8 mouse cellular contexts compared by ENCODE assay signal in the genomic region with DNA sequence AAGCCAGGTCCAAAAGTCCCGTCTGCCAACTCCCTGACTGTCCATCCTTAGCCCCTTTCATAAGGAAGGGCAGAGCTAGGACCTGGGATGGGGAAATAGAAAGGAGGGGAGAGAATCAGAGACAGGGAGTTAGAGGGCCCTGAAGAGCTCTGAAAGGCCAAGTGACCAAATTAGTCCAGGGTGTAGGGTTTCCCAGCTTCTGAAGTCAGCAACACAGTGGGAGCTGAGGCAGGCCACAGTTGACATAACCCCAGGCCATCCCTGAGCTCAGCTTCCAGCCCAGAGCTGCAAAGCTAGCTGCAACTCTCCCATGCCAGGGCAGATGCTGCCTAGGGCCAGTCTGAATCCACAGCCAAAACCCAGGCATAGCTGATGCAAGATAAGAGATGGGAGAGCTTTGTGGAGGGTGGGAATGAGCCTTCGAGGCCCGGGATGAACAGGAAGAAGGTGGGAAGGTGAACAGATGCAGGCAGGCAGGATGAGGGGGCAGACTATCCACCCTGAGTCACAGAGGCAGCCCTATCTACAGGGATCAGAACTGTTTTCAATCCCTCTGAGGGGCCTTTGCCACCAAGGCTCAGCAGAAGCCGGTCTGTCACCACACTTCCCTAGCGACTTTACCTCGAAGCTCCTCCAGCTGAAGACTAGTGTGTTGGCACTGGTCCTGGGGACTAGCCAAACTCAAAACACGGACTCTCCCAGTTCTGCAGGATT. TPM values are rescaled to one million over a fixed set of nuclear protein-coding genes. Genes with fewer than 3 reads are reported as not detected.
DNase-seq lines count a peak whose midpoint lies in the region; ATAC-seq and TF ChIP-seq lines count a peak whose summit lies in the region.

No protein-coding gene starts in this region.

- H3K27ac ChIP-seq in gastrocnemius, adult 2 months, result peak overlapping the region; percentile 96
- no peak overlapping the region for H3K27ac ChIP-seq in testis, adult 2 months (ENCODE audit: control insufficient read depth, insufficient read depth, low read depth, low read length)
- no peak overlapping the region for H3K27ac ChIP-seq in liver, embryonic 14.5 days
- peak overlapping the region; percentile 56 for H3K27ac ChIP-seq in stomach, postnatal 0 days (replicated peaks)

- DNase-seq in gastrocnemius, adult 2 months, result peak; percentile 82
- DNase-seq in gastrocnemius, postnatal 36 days, result no peak
- DNase-seq in testis, postnatal 10 days (ENCODE audit: low spot score), result no peak
- no peak for DNase-seq in liver, embryonic 14.5 days (ENCODE audit: low read depth in 3 of 3, low spot score in 3 of 3)
- DNase-seq in stomach, postnatal 0 days (ENCODE audit: low spot score), result no peak
- no peak for DNase-seq in left cerebral cortex, adult 18-20 months (ENCODE audit: low spot score in 2 of 2)
- DNase-seq in cerebellum, adult 18-20 months, result no peak

- TF ChIP-seq EP300 in liver, embryonic 14.5 days (IDR thresholded peaks at IDR 0.05; ENCODE audit: low read depth), result no peak
- no peak for TF ChIP-seq EP300 in stomach, postnatal 0 days (optimal IDR thresholded peaks at IDR 0.05)

- ATAC-seq in liver, embryonic 14.5 days (ENCODE audit: insufficient read depth), result no peak
- no peak for ATAC-seq in stomach, postnatal 0 days (ENCODE audit: low FRiP score, low TSS enrichment)

- H3K4me2 ChIP-seq in liver, embryonic 14.5 days (ENCODE audit: low read depth), result peak overlapping the region; percentile 40
- H3K4me2 ChIP-seq in stomach, postnatal 0 days (replicated peaks; ENCODE audit: low read depth), result peak overlapping the region; percentile 83

- H3K4me1 ChIP-seq in testis, adult 2 months (ENCODE audit: control insufficient read depth, insufficient read depth, low read length), result peaks cover 7% of the 10 kb centered on the region
- peaks cover 0 to 2% of the 10 kb centered on the region in 2 experiments; a peak in 1 of 4 replicates for H3K4me1 ChIP-seq in liver, embryonic 14.5 days (replicated peaks; ENCODE audit: control insufficient read depth in 2 of 2, insufficient read depth in 2 of 2, low read length in 1 of 2)
- peaks cover 21% of the 10 kb centered on the region for H3K4me1 ChIP-seq in stomach, postnatal 0 days (replicated peaks; ENCODE audit: control insufficient read depth, insufficient read depth)

- WGBS in liver, embryonic 14.5 days (ENCODE audit: insufficient replicate concordance), result 20% methylated on average over 7 of the region's 7 CpGs
- 18% methylated on average over 7 of the region's 7 CpGs for WGBS in stomach, postnatal 0 days

- no peak for TF ChIP-seq CTCF in gastrocnemius, adult 2 months (IDR thresholded peaks at IDR 0.05)
- TF ChIP-seq CTCF in testis, adult 2 months (IDR thresholded peaks at IDR 0.05; ENCODE audit: control insufficient read depth, insufficient read depth, insufficient replicate concordance, low read depth, low read length), result no peak
- no peak for TF ChIP-seq CTCF in liver, embryonic 14.5 days (IDR thresholded peaks at IDR 0.05; ENCODE audit: low read depth)
- TF ChIP-seq CTCF in stomach, postnatal 0 days (IDR thresholded peaks at IDR 0.05; ENCODE audit: low read depth), result no peak

- H3K27me3 ChIP-seq in testis, adult 2 months (ENCODE audit: control insufficient read depth, insufficient read depth, low read length), result no peaks in the 10 kb centered on the region
- H3K27me3 ChIP-seq in liver, embryonic 14.5 days (ENCODE audit: control insufficient read depth, insufficient read depth, low read length), result peaks cover 31% of the 10 kb centered on the region
- no peaks in the 10 kb centered on the region for H3K27me3 ChIP-seq in stomach, postnatal 0 days (ENCODE audit: control insufficient read depth, insufficient read depth, low read length)

- TF ChIP-seq POLR2A in testis, adult 2 months (IDR thresholded peaks at IDR 0.05; ENCODE audit: control insufficient read depth, low read depth, low read length), result no peak

- H3K36me3 ChIP-seq in testis, adult 2 months (ENCODE audit: control insufficient read depth, insufficient read depth, low read length), result no peaks in the 10 kb centered on the region
- H3K36me3 ChIP-seq in liver, embryonic 14.5 days (replicated peaks; ENCODE audit: control insufficient read depth, insufficient read depth, low read depth), result no peaks in the 10 kb centered on the region
- no peaks in the 10 kb centered on the region; the same call in 1 of the 2 replicates for H3K36me3 ChIP-seq in stomach, postnatal 0 days (ENCODE audit: control insufficient read depth, insufficient read depth, low read length)

- intact Hi-C loops in gastrocnemius, adult 2 months (cut with DNase I), result no loop called here
- intact Hi-C loops in gastrocnemius, postnatal 36 days (cut with DNase I), result no loop called here

- no peak overlapping the region for H3K9ac ChIP-seq in liver, embryonic 14.5 days (replicated peaks)
- H3K9ac ChIP-seq in stomach, postnatal 0 days (ENCODE audit: low read length), result peak overlapping the region; percentile 59

- no peaks in the 10 kb centered on the region for H3K9me3 ChIP-seq in liver, embryonic 14.5 days (ENCODE audit: control insufficient read depth, low read length)
- H3K9me3 ChIP-seq in stomach, postnatal 0 days (ENCODE audit: control insufficient read depth, low read length), result no peaks in the 10 kb centered on the region

- H3K4me3 ChIP-seq in gastrocnemius, adult 2 months, result peak overlapping the region; percentile 73
- peak overlapping the region; percentile 9; the same call in 1 of the 2 replicates for H3K4me3 ChIP-seq in testis, adult 2 months (ENCODE audit: control insufficient read depth, low read depth, low read length)
- H3K4me3 ChIP-seq in liver, embryonic 14.5 days (ENCODE audit: insufficient read depth in 1 of 2, low read depth in 2 of 2, low read length in 2 of 2), result peak overlapping the region in 1 of 2 experiments; percentile 25; a peak in 1 of 4 replicates
- peak overlapping the region; percentile 70 for H3K4me3 ChIP-seq in stomach, postnatal 0 days (ENCODE audit: low read depth, low read length)

RNA-seq across cellular contexts. Expression of a gene that starts 4.5 kb away (rescaled TPM):
- 10 to 100 TPM; 20.9 to 33.3 TPM for total RNA-seq in gastrocnemius, adult 2 months (2021)
- total RNA-seq in gastrocnemius, postnatal 36 days (2021), result 10 to 100 TPM; 19.3 to 19.6 TPM
- polyA plus RNA-seq in testis, adult 2 months (2012; rRNA removed), result 2.8 and 3.0 TPM in 2 replicates
- polyA plus RNA-seq in liver, embryonic 14.5 days (2012; rRNA removed), result 1.7 and 2.0 TPM in 2 replicates
- polyA plus RNA-seq in liver, embryonic 14.5 days (2014; fragmentation: Nextera tagmentation; extraction: Ambion mirVana), result 0.70 and 0.72 TPM in 2 replicates
- 2.2 and 2.7 TPM in 2 replicates for polyA plus RNA-seq in stomach, postnatal 0 days (2015; fragmentation: Nextera tagmentation; extraction: Ambion mirVana)
- total RNA-seq in left cerebral cortex, adult 18-20 months (2021), result 100 to 1,000 TPM; 136 to 141 TPM

RNA-seq across cellular contexts. Expression of a gene that starts 47.0 kb away (rescaled TPM):
- 1 to 10 TPM in 1 of 2 experiments, under 1 TPM in 1; 0.82 to 1.4 TPM for total RNA-seq in gastrocnemius, adult 2 months (2021)
- total RNA-seq in gastrocnemius, postnatal 36 days (2021), result 1 to 10 TPM; 1.1 TPM
- 2.1 and 2.9 TPM in 2 replicates for polyA plus RNA-seq in testis, adult 2 months (2012; rRNA removed)
- polyA plus RNA-seq in liver, embryonic 14.5 days (2012; rRNA removed), result 2.0 and 2.9 TPM in 2 replicates
- 2.9 TPM in 2 replicates for polyA plus RNA-seq in liver, embryonic 14.5 days (2014; fragmentation: Nextera tagmentation; extraction: Ambion mirVana)
- 6.1 and 6.4 TPM in 2 replicates for polyA plus RNA-seq in stomach, postnatal 0 days (2015; fragmentation: Nextera tagmentation; extraction: Ambion mirVana)
- total RNA-seq in left cerebral cortex, adult 18-20 months (2021), result 1 to 10 TPM; 2.6 to 3.0 TPM

Comparison
In these comparisons a context has a peak if more than half of its experiments do, and no peak if none do; other contexts are left out.
1. H3K27ac ChIP-seq: peak in gastrocnemius, adult 2 months (single experiment) and stomach, postnatal 0 days (single experiment); none in testis, adult 2 months (single experiment) and liver, embryonic 14.5 days (single experiment).